Mouse (Mus musculus) 3134 (cell line): ENCODE results near the gene Gatm.

Source experiments
- DNase-seq: peaks from one replicate; pipeline ENCODE4 v3.0.0-alpha.2; 2011; ENCODE audit warnings: low spot score; ENCODE audit not compliant: insufficient read length; ENCODE audit errors: extremely low read depth

The Gatm gene

DNA sequence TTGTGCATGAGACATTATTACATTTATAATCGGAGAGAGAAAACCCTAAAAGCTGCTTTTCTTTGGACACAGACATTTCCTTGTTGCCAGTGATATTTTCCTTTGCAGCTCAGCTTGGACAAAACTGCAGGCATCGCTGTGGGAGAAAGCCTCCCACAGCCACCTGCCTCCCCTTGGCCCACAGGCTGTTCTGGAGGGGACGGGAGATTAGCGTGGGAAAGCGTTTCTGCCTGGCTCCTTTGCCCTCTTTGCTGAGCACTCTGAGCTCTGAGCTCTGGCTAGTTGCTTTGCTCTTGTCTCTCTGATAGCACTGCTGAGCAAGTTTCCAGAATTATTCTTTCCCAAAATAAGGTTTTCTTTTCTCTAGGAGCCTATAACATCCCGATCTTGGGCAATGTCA is 5.1 kb upstream of the Gatm start:
- no peak for DNase-seq

DNA sequence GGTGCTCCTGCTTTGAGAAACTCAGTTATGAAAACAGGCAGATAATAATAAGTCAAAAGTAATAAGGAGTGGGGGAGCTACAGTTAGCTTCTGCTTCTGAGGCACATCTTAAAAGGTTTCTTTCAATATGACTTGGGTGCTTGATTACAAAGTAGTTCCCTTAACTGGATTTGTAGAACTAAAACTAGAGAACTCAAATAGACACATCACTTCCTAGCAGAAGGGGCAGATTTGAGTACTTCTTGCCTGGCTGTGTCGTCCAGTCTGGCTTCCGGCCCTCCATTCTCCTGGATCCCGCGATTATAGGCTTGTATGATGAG is 511 bp upstream of the Gatm start:
- DNase-seq, result no peak

DNA sequence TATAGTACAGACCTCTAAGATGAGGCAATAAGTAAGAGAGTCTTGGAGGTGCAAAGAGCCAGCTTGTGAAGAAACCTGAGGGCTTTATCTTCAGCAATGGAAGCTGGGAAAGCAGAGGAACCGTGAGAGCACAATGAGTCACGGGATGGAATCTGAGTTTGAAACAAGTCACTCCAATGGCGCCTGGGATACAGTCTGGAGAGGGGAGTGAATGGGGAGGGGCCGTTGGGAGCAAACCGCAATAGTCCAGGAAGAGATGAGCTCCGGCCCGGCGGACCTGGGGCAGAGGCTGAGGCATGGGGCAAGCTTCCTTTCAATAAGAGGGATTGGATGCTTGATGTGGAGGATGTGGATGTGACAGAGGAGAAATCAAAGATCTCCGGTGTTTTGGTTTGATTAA is 2.3 kb downstream of the Gatm start:
- DNase-seq, result peak; percentile 48

DNA sequence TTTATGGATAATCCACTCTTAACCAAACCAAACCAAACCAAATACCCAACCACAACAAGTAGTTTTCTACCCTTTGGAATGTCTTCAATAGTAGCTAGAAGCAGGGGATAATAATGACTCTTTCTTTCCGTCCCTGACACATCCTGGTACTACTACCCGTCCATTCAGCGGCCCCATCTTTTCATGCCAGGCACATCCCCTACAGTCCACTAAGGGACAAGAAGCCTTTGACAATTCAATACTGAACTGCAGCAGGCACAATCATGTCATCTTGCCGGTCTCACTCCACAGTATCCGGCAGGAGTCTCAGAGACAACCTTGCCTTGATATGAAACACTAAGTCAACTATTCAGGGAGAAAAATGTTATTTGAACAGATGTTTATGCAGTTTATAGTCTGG is 5.3 kb downstream of the Gatm start:
- no peak for DNase-seq

DNA sequence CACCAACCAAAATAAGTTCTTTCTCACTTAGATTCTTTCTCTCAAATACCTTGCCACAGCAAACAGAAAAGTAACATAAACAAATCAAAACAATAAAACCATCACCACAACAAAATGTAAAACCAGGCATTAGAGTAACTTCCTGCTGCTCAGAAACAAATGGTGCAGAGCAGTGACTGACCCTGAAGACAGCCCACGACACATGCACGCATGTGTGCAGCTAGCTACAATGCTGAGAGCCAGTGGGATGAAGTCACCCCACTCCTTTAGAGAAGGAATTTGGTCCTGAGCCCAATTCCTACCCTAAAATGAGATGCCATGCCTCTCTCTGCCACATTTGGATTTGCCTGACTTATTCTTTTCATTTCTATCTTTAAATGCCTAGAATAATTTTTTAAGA is 9.7 kb downstream of the Gatm start:
- no peak for DNase-seq

DNA sequence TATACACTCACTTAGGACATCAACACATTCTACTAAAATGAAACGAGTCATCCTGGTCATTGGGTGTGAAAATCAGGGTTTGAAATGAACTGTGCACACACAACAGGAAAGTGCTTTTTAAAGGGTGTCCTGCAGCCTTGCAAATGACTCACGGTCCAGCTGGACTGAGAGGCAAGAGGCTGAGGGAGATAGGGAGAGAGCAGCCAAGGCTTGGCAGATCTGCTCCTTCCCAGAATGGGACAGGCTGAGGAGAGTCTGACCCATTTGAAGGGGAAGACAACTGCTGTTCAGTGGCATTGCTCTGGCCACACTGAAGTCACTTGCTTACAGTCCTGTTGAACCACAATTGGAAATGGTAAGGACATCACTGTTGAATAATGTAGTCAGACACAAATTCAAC is 11.4 kb downstream of the Gatm start:
- DNase-seq, result no peak

DNA sequence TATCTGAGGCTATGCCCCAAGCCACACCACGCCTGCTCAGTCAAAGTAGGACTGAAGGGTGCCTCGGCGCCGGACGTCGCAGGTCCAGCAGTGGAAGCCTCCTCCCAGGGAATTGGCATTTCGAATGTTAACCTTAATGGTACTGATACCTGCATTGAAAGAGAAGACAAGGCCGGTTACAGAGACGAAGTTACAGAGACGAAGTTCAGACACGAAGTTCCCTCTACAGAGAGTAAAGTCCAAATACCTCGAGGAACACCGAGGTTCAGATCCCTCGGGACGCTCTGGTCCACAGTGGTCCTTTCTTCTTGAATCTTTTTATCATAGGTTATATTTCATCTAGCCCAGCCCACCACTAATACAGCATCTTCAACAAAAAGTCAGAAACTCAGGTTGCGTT is 15.6 kb downstream of the Gatm start:
- DNase-seq, result no peak

DNA sequence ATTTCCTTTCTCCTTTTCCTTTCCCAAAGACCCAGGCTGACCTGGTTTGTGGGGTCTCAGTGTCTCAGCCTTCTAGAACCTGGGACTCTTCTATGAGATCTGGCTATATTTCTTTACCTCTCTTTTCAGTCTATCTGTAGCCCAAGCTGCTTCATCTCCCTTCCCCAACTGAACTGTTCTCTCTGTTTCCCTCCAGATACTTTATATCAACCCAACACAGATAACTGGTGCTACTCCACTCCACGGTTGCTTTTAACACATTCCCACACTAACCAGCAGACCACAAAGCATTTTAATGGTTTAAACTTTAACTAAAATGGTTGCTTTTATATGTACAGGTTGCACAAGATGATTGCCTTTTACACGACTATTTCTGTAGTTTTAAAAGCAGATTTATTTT is 19.9 kb downstream of the Gatm start:
- no peak for DNase-seq

DNA sequence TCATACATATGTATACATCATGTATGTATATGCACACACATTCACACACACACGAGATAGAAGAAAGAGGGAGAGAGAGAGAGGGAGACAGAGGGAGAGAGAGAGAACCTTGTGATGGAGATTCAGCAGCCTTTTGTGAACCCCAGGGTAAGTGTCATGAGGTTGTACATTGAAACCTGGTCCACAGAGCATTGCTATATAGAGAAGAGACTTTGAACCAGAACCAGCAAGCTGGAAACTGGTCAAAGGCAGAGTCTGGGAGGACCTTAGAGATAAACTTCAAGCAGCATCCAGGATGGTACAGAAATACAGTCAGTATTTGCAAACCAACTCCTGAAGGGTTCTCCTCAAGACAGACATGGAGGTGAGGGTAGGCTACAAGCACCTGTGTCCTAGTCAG is 20.8 kb downstream of the Gatm start:
- DNase-seq, result no peak

DNA sequence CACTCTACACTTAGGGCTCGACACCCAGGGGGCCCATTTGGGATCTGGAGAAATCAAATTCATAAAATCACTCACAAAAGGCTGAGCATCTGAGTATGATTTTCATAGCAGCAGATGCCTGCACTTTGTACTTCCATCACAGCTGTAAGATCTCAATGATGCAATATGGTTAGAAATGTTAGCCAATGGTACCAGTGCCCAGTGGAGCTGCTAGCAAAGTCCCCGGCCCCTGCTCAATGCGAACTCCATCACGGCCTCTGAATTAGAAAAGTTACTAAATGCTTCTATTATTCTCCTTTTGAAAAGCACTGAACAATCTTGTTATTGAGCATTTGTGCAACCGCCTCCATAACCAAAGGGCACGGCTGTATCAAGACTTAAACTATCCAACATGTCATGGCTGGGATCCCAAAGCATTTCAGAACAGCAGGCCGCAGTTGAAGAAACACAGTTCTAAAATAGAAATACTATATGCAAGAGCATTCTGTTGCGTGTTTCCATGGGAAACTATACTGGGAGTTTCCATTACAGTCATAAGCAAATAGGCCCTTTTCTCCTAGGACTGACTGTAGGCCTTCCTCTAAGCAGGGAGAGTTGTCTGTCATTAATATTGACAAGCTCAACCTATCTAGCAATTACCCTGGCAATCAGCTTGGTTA is 23.1 kb downstream of the Gatm start:
- DNase-seq, result no peak

DNA sequence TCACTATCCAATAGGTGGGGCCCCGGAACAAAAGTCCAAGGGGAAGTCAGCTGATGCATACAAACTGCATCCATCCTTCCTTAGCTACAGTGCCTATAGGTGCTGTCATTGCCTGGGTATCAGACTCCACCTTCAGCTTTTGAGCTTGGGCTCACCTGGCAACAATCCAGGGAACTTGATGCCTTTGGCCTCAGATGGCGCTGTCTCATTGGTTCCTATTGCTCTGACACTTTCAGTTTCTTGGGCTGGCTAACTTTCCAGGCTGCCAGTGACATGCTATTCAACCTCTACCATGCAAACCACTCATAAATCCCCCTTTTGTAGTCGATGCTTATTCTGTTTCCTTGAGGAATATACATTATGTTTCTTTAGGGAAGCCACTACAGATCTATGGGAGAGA is 24.8 kb downstream of the Gatm start:
- DNase-seq, result no peak

DNA sequence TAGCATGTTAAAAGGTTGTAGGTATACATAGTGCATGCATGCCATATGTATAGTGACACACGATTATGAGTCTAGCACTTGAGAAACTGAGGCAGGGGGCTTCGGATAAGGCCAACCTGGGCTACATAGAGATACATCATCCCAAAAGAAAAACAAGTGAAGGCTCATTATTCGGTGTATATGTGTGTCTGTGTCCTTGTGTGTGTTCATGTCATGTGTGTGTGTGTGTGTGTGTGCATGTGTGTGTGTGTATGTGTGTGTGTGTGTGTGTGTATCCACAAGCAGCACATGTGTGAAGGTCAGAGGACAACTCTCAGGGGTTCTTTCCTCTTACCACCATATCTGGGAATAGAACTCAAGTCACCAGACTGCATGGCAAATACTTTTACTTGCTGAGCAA is 28.8 kb downstream of the Gatm start:
- DNase-seq, result no peak

DNA sequence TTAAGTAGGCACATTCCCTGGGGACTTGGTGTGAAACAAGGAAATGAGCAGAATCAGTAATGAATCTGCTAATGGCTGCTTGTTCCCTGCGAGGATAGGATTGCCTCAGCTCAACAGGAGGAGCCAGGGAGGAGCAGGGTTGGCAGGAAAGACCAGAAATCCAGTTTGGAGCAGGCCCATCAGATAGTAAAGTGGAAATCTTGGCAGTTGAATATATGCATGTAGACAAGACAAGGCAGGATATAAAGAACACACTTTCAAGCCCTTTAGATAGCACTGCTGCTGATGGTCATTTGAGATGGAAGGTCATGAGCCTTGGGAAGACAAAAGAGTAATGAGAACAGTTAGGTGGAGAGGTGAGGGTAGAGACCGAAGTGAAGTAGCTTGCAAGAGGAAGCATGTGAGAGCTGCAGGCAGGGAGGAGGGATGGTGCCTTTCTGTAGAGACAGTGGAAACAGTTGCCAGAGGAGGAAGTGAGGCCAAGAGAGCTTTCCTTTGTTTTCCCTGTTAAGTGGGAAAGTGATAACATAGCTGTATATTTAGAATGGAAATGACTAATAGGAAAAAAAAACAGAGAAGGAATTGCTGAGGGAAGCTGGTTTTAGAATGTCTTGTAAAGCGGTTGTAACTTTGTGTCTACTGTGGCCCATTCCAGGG is 29.6 kb downstream of the Gatm start:
- no peak for DNase-seq

DNA sequence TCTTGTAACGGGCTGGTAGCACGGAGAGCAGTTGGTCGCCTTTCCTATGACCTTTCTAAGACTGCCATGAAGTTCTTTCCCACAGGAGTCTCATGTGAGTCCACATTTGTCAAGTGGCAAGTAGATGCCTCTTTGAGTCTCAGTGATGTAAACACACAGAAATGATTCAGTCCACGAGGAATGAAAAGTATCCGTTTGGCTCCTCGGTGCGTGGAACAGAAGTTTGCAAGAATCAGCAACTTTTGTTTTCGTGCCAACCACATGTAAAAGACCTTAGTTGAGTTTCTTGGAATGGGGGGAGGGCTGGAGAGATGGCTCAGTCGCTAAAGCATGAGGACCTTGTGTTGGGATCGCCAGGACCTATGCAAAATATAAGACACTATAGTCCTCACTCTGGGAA is 30.7 kb downstream of the Gatm start:
- DNase-seq, result peak; percentile 23

DNA sequence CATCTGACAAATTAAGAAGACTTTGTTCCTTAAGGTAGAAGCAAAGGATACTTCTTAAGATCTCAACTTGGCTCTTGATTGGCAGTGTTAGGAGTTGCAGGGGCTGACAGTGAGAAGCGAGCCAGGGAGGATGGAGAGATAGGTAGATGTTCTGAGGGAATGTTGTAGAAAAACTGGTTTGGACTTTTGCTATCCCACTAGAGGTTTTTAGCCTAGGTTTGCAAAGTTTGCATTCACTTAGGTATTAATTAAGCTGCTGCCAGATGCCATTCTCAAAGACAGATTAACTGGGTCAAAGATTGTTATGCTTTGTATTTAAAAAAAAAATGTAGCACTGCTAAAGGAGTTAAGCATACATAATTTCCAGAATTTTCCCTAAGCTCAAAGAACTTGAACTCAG is 33.8 kb downstream of the Gatm start:
- DNase-seq, result no peak

DNA sequence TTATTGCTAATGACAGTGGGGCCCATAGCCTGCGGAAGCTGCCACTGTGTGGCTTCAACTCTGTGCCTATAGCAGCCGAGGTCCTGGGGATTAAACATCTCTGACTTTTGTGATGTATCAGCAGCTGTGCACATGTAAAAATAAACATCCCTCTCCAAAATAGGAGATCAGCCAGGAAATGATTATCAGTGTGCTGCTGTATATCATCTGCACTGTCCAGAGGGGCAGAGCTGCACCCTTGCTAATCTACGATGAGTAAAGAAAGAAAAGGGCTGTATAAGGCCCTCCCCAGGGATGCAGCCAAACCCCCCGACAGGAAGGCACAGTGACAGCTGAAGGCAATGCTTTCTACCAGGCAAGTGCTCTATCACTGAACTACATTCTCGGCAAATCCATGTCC is 34.8 kb downstream of the Gatm start:
- DNase-seq, result no peak

DNA sequence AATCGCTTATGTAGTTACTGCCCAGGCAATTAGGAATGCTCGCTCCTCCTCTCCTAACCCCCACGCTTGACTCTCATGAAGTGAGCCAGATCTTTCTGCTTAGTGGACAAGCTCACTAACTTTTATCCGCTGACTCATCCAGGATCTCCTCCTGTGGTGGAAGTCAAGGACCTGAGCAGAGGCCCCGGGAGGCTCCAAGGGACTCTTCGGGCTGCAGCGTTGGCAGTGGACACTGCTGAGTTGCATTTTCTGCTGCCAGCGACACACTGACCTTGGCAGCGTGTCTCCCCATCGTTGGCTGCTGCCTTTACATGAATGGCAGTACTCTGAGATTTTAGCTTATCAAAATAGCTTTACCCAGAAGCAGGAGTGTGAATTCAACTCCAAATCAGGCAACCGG is 35.6 kb downstream of the Gatm start:
- peak; percentile 37 for DNase-seq

DNA sequence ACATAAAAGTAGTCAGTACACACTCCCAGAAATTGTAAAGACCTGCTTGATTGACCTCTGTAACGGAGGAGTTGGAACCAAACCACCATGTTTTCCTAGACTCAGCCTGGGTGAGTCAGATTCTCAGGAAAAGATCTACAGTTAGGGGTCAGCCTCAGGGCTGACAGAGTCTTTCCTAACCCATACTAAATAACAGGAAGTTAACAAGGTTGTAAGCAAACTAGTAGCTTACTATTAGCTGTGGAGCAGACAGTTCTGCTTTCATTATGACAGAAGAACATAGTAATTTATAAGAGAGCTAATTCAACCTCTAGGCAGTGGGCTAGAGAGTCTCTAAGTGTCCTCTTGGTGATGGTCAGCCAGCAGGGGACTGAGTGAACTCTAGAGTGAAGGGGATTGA is 38.7 kb downstream of the Gatm start:
- DNase-seq, result no peak

DNA sequence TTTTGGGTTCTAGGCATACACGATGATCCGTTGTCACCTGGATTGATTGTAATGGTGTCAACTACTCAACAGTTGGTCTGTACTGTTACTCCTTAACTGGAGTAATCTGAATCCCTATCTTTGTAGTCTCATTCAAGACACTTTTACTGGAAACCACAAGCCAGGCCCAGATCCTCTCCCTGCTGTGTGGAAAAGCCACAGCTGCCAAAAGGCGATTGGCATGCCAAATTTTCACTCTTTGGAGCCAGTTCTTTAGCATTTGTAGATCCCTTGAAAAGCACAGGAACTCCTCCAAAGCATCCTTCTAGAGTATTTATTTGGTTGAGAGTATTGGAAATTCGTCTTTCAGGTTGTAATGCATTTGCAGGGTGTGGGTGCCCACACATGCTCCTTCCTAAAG is 39.8 kb downstream of the Gatm start:
- DNase-seq, result no peak

DNA sequence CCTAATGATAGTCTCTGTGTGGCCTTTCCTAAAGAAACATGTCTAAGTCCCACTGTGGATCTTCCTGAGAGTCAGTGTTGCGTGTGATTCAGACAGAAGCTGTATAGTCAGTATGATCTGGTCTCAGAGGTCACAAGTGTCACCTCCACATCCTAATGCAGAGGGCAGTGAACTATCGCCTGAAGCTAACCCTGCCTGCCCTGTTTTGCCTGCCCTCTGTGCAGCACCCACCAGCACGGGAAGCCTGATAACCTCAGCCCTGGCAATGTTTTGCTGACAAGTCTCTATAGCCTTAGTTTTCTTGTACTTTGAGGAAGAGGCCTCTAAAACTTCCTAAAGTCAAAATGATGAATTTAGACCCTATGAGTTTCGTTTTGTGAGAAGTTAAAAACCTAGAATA is 40.7 kb downstream of the Gatm start:
- DNase-seq, result no peak

DNA sequence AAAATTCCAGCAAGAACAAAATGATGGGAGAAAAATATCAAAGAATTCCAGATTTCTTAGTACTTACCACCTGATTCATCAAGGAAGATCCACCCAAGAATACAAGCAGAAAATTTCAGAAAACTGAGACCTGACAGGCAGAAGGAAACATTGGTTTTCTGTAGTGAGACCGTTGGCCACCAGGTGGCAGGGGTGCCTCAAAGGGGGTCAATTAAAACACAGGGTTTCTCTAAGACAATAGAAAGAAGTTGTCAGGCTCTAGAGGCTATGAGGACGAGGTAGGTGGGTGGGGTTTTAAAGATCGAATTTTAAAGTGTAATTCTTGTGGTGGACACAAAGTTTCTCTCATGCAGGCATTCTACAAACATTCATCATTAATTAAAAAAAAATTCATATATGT is 41.7 kb downstream of the Gatm start:
- DNase-seq, result no peak

DNA sequence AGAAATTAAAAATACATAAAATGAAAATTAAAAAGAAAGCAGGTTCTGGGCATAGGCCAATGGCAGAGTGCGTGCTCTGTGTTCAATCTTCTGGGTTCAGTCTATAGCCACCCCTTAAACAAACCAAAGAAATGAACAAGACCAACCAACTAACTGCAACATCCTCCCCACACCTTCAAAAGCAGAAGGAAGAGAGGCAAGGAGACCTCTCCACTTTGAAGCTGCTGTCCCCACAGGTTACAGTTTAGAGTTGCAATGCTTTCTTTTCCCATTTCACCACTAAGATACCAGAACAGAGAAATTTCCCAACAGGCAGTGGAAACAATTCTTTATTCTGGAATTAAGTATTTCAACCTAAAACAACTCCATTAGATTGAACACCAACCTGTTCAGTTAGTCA is 48.9 kb downstream of the Gatm start:
- DNase-seq, result no peak

DNA sequence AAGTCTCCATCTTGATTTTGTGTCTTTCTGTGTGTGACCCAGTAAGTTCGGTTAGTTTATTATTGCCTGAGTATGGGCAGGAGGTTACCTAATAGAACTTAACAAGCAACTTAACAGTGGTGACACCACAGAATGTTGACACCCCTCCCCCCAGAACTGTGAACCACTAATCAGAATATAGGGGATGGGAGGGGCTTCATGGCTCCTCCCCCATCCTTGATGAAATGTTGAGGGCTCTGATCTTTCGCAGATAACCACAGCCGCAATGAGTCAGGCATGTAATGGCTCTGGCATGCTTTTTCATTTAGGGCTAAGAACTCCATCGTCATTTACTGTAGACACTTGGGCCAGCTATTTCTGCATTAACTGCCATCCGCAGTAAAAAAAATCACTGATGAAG is 49.9 kb downstream of the Gatm start:
- DNase-seq, result peak; percentile 10
